Mouse (Mus musculus) stomach, embryonic 14.5 days (tissue): Measurements from ENCODE around the gene Stox2. TPM values are rescaled to one million over a fixed set of nuclear protein-coding genes. Genes with fewer than 3 reads are reported as not detected.

Experiments used
- ATAC-seq: fragments of 200-750 bp; cut with Nextera tagmentation; 2 replicates; pipeline ENCODE4 v1.8.0; 2017; ENCODE audit warnings: low read depth, moderate TSS enrichment; ENCODE audit not compliant: insufficient number of reproducible peaks, insufficient read depth, low FRiP score
- H3K27ac ChIP-seq: fragments of 300-500 bp; sonication (generic); 2 replicates; pipeline ENCODE4 v1.5.1; 2014; ENCODE audit warnings: mild to moderate bottlenecking, low read length, moderate library complexity, mixed read lengths
- H3K27me3 ChIP-seq: fragments of 300-500 bp; sonication (generic); 2 replicates; pipeline ENCODE4 v1.6.1; 2014; ENCODE audit warnings: low read length, control low read depth, mixed read lengths; ENCODE audit not compliant: control insufficient read depth, insufficient read depth
- H3K36me3 ChIP-seq: fragments of 300-500 bp; sonication (generic); 2 replicates; pipeline ENCODE4 v1.6.1; 2014; ENCODE audit warnings: mild to moderate bottlenecking, control low read depth, low read length, moderate library complexity, mixed read lengths; ENCODE audit not compliant: control insufficient read depth, insufficient read depth
- H3K4me1 ChIP-seq: fragments of 300-500 bp; sonication (generic); 2 replicates; pipeline ENCODE4 v1.6.1; 2014; ENCODE audit warnings: low read length, control low read depth, mixed read lengths; ENCODE audit not compliant: control insufficient read depth, insufficient read depth
- H3K4me2 ChIP-seq: fragments of 300-500 bp; sonication (generic); replicated peaks from 2 replicates; pipeline ENCODE4 v1.6.1; 2014; ENCODE audit warnings: low read depth, low read length, control low read depth
- H3K4me3 ChIP-seq: fragments of 300-500 bp; sonication (generic); 2 replicates; pipeline ENCODE4 v1.5.1; 2014; ENCODE audit warnings: low read depth, low read length, control low read depth
- H3K9ac ChIP-seq: fragments of 300-500 bp; sonication (generic); replicated peaks from 2 replicates; pipeline ENCODE4 v1.6.1; 2014; ENCODE audit warnings: low read depth, mild to moderate bottlenecking, control low read depth, low read length, moderate library complexity, mixed read lengths
- H3K9me3 ChIP-seq: fragments of 300-500 bp; sonication (generic); 2 replicates; pipeline ENCODE4 v1.6.1; 2016; ENCODE audit warnings: low read depth, low read length, control low read depth; ENCODE audit not compliant: control insufficient read depth
- WGBS: fragments of 180-500 bp; shearing (Covaris S2); extraction: QIAGEN DNeasy Blood & Tissue Kit; methylation state at CpG from one replicate; pipeline ENCODE4 v1.1.7; 2014; 5-methylcytosine and 5-hydroxymethylcytosine counted together
- polyA plus RNA-seq: library from polyadenylated mRNA; unstranded; fragments of >200 nt; fragmentation: Nextera tagmentation; extraction: Ambion mirVana; gene quantifications from 2 replicates; pipeline ENCODE4 v1.2.1, GENCODE M21; 2014

The Stox2 gene
- 19.2 and 20.5 TPM in 2 replicates for polyA plus RNA-seq

DNA sequence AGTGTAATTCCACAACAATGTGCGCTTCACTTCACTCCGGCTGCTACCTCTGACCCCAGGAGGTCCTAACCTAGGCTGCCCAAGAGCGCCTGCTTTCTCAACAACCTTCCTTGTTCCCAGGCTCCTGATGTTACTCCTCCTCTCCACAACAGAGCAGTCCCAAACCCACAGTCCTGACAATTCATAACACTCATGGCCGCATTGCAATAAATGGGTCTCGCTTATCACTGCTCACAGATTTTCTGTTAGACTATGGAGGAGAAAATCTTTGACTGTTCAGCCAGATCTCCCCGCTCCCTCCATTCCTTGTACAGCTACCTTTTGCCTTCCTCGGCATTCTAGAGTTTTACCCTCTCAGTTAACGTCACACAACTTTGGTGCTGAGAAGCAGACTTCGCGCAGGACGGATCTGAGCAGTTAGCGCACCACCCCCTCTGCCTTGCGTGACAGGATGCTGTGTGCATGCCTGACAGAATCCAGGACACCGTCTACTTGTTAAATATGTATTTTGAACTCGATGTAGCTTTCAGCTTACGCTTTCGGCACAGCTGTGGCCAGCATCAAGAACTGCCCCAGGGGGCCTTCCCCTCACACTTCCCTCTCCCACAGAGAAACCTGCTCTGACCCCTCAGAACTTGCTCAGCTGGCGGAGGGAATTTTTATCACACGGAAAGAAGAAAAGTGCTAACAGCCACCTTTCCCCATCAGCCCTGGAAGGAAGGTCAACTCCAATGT lies at the start of gene Stox2:
Gene Stox2 (minus strand): TSS at position 51 of the 735 bp plus-strand sequence.
- H3K27ac ChIP-seq = no peak within 1 kb of the TSS
- H3K9me3 ChIP-seq = no peaks in the 10 kb centered on the region
- 66% methylated on average over 19 of the region's 19 CpGs for WGBS
- no peak within 1 kb of the TSS for H3K4me3 ChIP-seq
- H3K36me3 ChIP-seq = no peaks in the 10 kb centered on the region
- H3K4me1 ChIP-seq = no peaks in the 10 kb centered on the region
- 0 out of 2 replicates have a peak within 1 kb of the TSS, but pooled peaks have one; percentile 7 for H3K4me2 ChIP-seq
- peak; percentile 61; the same call in 1 of the 2 replicates for ATAC-seq
- no peak within 1 kb of the TSS for H3K9ac ChIP-seq
- H3K27me3 ChIP-seq = no peaks in the 10 kb centered on the region

DNA sequence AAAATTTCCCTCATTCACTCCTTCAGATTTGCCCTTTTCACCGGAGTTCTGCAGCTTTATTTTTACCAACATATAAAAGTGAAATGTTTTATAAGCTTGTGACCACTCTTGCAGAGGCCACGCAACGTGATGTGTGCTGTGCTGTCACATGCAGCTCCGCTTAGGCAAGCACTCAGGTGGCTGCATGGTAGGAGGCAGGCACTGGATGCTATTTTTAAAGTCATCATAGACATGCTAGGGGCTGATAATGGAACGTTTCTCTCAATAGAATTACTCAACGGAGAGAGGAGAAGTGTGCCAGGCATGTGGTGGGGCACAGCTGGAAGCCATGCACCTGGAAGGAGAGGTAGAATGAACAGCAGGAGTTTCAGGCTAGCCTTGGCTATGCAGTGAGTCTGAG lies 49.3 kb upstream of the Stox2 start:
- no peak for ATAC-seq
- Histone ChIP-seq H3K4me1 (no peaks in the 10 kb centered on the region), H3K9ac (no peak overlapping the region), H3K36me3 (peaks cover 21% of the 10 kb centered on the region), H3K9me3 (no peaks in the 10 kb centered on the region), H3K4me3 (no peak overlapping the region), H3K4me2 (no peak overlapping the region), H3K27ac (no peak overlapping the region), H3K27me3 (no peaks in the 10 kb centered on the region)
- WGBS = 81% methylated on average over 6 of the region's 6 CpGs

DNA sequence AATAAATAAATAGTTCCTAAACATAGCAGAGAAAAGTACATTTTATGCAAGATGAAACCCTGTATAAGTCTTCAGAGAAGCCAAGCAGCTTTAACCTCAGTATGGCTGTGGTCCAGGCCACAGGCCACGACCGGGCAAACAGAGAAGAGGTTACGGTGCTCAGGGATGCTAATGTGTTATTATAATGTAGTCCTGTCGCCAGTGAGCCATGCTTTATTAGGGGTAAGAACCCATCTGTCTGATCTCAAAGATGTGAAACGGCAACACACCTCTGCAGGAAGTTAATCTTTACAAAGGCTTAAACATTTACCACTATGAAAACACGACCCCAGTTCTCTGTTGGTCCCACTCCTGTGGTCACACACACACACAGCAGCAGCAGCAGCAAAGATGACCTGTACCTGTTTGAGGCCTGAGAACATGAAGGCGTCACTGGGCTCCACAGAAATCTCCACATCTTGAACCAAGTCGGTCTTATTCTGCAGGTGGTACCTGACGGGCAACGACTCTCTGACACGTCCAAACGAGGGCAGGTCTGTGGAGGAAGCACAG lies 48.5 kb upstream of the Stox2 start:
- H3K27me3 ChIP-seq = no peaks in the 10 kb centered on the region
- H3K9ac ChIP-seq = no peak overlapping the region
- ATAC-seq = peak; percentile 78
- H3K36me3 ChIP-seq = peaks cover 20% of the 10 kb centered on the region
- 65% methylated on average over 12 of the region's 12 CpGs for WGBS
- H3K9me3 ChIP-seq = no peaks in the 10 kb centered on the region
- no peak overlapping the region for H3K4me2 ChIP-seq
- H3K4me3 ChIP-seq = no peak overlapping the region
- H3K4me1 ChIP-seq = no peaks in the 10 kb centered on the region
- no peak overlapping the region; the same call in 1 of the 2 replicates for H3K27ac ChIP-seq

DNA sequence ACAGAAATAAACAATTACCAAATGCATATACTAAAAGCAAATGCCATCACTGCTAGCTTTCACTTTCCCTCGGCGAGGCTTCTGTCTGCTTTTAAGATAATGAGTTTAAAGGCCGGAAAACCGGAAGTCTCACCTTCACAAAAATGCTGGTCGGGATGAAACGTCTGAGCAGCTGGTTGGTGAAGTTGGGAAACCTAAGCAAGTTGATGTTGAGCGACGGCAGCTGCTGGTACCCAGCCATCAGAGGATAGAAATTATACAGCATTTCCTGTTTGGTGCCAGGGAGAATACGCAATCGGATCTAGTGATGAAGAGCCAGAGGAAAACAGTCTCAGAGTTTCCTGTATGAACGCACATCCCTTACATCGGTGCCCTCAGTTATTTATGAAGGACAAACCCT lies 46.9 kb upstream of the Stox2 start:
- WGBS = 86% methylated on average over 12 of the region's 12 CpGs
- no peaks in the 10 kb centered on the region for H3K4me1 ChIP-seq
- H3K36me3 ChIP-seq = peaks cover 14% of the 10 kb centered on the region
- H3K4me3 ChIP-seq = no peak overlapping the region
- H3K4me2 ChIP-seq = no peak overlapping the region
- H3K27me3 ChIP-seq = no peaks in the 10 kb centered on the region
- no peaks in the 10 kb centered on the region for H3K9me3 ChIP-seq
- no peak overlapping the region for H3K27ac ChIP-seq
- H3K9ac ChIP-seq = no peak overlapping the region
- ATAC-seq = no peak

DNA sequence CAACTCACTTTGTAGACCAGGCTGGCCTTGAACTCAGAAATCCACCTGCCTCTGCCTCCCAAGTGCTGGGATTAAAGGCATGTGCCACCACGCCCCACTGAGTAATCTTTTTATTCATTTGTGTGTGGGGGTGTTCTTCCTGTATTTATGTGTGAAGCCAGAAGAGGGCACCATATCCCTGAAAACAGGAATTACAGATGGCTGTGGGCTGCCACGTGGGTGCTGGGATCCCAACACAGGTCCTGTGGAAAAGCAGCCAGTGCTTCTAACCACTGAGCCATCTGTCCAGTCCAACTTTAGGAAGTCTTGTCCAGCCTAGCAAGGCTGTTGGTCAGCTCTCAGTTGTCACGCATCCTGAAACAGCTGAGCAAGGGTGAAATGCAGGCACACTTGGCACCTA lies 41.1 kb upstream of the Stox2 start:
- Histone ChIP-seq H3K27ac (no peak overlapping the region), H3K9ac (no peak overlapping the region), H3K4me3 (no peak overlapping the region), H3K36me3 (peaks cover 6% of the 10 kb centered on the region), H3K9me3 (peaks cover 5% of the 10 kb centered on the region; the same call in 1 of the 2 replicates), H3K4me2 (no peak overlapping the region), H3K27me3 (no peaks in the 10 kb centered on the region), H3K4me1 (no peaks in the 10 kb centered on the region)
- WGBS = 90% methylated on average over 3 of the region's 3 CpGs
- ATAC-seq = no peak

DNA sequence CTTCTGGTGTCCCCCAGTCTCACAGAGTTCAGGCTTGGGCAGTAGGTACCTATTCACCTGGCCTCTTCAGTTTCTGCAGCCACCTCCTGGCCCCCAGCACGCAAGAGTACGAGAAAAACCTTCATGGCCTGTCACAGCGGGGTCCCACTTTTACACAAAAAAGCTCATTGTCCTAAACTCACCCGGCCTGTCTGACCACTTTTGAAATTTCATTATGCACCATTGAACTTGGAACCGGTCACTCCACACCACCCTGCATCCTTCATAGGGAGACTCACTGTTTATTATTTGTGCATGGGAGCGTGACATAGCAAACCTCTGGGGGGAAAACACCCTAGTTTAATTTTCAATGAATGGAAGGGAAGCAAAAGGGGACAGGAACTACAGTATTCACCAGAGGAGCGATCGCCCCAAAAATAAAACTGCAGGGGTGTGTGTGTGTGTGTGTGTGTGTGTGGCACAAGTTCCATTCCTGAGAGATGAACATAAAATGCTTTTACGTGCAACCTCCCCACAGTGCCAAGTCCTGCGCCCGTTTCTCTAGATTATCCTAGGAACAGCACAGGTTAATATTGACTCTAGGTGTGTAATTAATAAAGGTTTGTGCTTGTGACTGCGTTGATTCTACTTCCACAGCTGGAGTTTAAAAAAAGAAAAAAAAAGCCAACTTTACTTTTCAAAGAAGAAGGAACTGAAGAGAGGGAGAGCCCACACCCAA lies 36.4 kb upstream of the Stox2 start:
- H3K9me3 ChIP-seq = peaks cover 4% of the 10 kb centered on the region; the same call in 1 of the 2 replicates
- 62% methylated on average over 12 of the region's 12 CpGs for WGBS
- peak overlapping the region; percentile 35; the same call in 1 of the 2 replicates for H3K27ac ChIP-seq

DNA sequence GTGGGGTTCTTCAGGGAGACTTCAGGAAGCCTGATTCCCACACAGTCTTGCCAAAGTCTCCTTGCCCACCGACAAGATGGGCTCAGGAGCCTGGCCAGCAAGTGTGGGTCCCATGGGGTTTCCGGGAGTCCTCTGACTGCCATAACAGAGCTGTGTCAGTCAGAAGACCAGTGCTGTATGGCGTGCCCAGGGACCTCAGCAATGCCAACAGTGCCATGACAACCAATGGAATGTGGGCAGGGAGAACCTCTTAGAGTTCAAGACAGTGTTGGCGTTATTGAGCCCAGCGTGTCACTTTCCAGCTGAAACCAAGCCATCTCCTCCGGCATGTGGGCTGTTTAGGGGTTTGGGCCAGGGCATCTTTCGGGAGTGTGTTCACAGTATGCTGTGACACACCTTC lies 33.9 kb upstream of the Stox2 start:
- H3K27me3 ChIP-seq = no peaks in the 10 kb centered on the region
- H3K9me3 ChIP-seq = no peaks in the 10 kb centered on the region
- no peak overlapping the region for H3K27ac ChIP-seq
- no peak for ATAC-seq
- no peak overlapping the region for H3K9ac ChIP-seq
- 95% methylated on average over 7 of the region's 7 CpGs for WGBS
- no peaks in the 10 kb centered on the region for H3K36me3 ChIP-seq
- H3K4me2 ChIP-seq = no peak overlapping the region
- no peak overlapping the region for H3K4me3 ChIP-seq
- H3K4me1 ChIP-seq = no peaks in the 10 kb centered on the region

More for the DNA sequence above, 36.4 kb upstream of the Stox2 start:
- H3K27me3 ChIP-seq = no peaks in the 10 kb centered on the region
- no peak overlapping the region for H3K9ac ChIP-seq
- ATAC-seq = peak; percentile 42; the same call in 1 of the 2 replicates
- H3K4me2 ChIP-seq = no peak overlapping the region
- no peaks in the 10 kb centered on the region for H3K4me1 ChIP-seq
- H3K36me3 ChIP-seq = no peaks in the 10 kb centered on the region; the same call in 1 of the 2 replicates
- H3K4me3 ChIP-seq = no peak overlapping the region

DNA sequence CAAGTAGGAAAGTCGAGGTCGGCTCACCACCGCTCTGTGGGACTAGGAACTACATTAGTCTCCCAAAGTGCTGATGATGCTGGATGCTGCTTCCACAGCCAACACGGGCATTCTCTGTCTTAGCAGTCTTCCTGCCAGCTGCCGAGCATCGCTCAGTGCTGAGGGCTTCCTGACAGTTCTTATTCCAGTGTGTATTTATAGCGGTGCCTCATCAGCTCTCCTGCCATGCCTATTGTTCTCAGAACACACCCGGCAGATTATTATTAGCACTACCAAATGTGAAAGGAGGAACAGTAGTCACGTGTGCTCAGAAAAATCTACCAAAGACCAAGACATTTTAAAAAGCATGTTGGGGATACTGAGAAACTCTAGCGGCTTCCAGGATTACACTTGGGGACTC lies 15.5 kb upstream of the Stox2 start:
- 73% methylated on average over 10 of the region's 10 CpGs for WGBS
- peaks cover 7% of the 10 kb centered on the region; the same call in 1 of the 2 replicates for H3K9me3 ChIP-seq
- H3K9ac ChIP-seq = no peak overlapping the region
- H3K27me3 ChIP-seq = no peaks in the 10 kb centered on the region
- no peak overlapping the region for H3K4me3 ChIP-seq
- H3K27ac ChIP-seq = no peak overlapping the region
- no peaks in the 10 kb centered on the region for H3K36me3 ChIP-seq
- no peaks in the 10 kb centered on the region for H3K4me1 ChIP-seq
- no peak overlapping the region for H3K4me2 ChIP-seq
- ATAC-seq = no peak
